Mouse (Mus musculus): ENCODE measurements at regions not wholly inside any gene's neighbourhood (a gene's known extent, or its start where the extent isn't known, plus 50 kb on each side); places are given as distances from the start of the nearest gene placed in this dataset.

- no peak for DNase-seq (ENCODE audit: low read depth)
These were observed 1944.6 kb upstream of the Lrrc6 start for GRCm38 (mm10) chr15:68445341-68445740.

DNA sequence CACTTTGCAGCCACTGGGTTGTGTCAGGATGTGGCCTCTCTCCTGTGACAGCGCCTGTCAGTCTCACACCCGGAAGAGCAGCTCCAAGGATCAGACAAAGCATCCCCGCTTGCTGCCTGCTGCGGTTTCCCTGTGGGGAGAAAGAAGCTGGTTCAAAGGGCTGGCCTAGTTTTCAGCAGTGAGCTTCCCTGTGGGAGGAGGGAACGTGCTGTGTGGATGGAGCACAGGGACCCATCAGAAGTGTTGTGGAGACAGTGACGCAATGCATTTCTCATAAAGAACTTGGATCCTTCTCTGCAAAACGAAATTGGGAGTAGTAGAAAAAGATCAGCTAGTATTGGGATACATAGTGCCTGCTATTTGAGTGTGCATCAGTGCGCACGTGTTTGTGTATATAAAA lies 1939.9 kb upstream of the Lrrc6 start:
- DNase-seq (ENCODE audit: low read depth), result no peak

DNA sequence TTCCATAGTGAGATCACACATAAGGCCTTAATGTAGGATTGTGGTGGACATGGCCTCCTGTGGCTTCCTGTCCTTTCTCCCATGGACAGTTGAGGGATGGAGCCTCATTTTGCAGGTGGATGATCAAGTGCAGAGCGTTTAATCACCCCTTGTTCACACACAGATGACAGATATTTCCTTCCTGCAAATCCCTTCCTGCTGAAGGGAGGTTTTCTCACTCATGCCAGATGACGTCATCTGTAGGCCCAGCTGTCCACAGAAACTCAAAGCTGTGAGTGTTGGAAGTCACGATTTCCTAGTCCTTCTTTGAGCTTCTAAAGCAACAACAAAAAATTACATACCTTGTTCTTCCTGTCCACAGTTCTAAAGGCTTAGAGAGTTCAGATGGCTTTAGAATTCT lies 1935.3 kb upstream of the Lrrc6 start:
- no peak for DNase-seq (ENCODE audit: low read depth)

DNA sequence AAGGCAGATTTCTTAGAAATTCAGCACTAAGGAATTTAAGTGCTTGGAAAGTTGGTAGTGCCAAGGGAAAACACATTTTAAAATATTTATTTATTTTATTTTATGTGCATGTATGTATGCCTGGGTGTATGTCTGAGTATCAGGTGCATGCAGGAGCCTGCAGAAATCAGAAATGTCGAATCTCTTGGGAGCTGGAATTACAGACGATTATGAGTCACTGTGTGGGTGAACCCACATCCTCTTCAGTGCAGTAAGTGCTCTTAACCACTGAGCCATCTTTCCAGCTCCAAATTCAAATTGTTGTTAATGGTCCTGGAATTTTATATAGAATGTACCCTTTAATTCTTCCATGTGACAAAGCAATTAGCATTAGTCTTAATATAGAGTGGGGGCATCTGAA lies 1930.5 kb upstream of the Lrrc6 start:
- DNase-seq (ENCODE audit: low read depth), result no peak

DNA sequence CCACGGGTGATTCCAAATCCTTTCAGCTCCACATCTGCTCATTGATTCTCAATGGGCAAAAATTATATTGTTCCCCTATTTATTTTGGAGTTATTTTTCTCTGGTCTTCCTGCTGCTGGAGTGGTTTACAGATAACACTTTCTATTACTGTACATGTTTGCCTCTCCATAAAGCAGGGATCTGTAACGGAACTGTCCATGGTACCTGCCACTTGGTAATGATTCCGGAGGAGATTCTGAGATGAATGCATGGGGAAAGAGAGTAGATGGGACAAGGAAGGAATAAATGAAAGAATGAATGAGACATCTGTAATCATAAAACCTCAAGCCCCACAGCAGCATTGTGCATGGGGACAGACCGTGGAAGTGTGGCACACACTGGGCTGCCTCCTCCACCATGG lies 1929.8 kb upstream of the Lrrc6 start:
- no peak for DNase-seq (ENCODE audit: low read depth)

GRCm38 (mm10) chr15:68428444-68429228 lies 1927.9 kb upstream of the Lrrc6 start:
- DNase-seq (ENCODE audit: low read depth), result no peak

GRCm38 (mm10) chr15:68417142-68417541 lies 1916.4 kb upstream of the Lrrc6 start:
- no peak for DNase-seq (ENCODE audit: low read depth)

- peak; percentile 13 for DNase-seq (ENCODE audit: low read depth)
These were observed 1914.8 kb upstream of the Lrrc6 start for GRCm38 (mm10) chr15:68415401-68415925.

- DNase-seq (ENCODE audit: low read depth), result no peak
These were observed 1913.3 kb upstream of the Lrrc6 start for GRCm38 (mm10) chr15:68414047-68414446.

- no peak for DNase-seq (ENCODE audit: low read depth)
These were observed 1912.0 kb upstream of the Lrrc6 start for GRCm38 (mm10) chr15:68412697-68413096.

GRCm38 (mm10) chr15:68412156-68412555 lies 1911.4 kb upstream of the Lrrc6 start:
- no peak for DNase-seq (ENCODE audit: low read depth)

GRCm38 (mm10) chr15:68403554-68404070 lies 1902.9 kb upstream of the Lrrc6 start:
- no peak for DNase-seq (ENCODE audit: low read depth)

DNA sequence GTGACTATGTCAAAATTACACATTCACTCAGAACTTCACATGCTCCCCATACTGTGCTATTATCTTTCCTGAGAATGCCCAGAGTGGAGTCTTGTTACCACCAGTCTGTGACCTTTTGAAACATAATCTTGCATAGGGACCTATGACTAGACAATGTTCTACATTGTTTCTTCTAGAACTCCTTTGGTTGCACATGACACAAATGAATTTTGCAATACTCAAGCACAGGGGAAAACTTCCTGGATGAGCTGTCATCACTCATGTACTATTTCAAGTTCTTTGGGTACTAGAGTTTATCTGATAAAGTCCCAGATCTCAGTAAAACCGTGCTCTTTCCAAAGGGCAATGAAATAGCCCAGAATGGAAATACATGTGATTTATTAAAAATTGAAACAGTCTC lies 1901.0 kb upstream of the Lrrc6 start:
- DNase-seq (ENCODE audit: low read depth), result no peak

- DNase-seq (ENCODE audit: low read depth), result no peak
These were observed 1900.3 kb upstream of the Lrrc6 start for GRCm38 (mm10) chr15:68401006-68401405.

DNA sequence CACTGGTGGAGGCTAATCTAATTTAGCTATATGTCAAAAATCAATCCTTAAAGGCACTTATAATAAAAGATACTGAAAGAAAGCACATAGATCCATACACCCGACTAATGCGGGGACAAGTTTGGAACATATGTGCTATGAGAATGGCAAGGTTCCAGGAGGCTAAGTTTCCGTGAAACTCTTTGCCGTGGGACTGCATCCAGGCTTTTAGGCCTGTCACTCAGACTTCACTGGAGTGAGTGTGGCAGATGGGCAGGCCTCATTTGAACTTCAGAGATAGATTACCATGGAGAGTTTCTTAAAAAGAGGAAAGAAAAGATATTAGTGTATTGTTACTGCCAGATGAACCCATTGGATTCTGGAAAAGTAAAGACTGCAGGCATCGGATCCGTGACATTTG lies 1895.9 kb upstream of the Lrrc6 start:
- no peak for DNase-seq (ENCODE audit: low read depth)

DNA sequence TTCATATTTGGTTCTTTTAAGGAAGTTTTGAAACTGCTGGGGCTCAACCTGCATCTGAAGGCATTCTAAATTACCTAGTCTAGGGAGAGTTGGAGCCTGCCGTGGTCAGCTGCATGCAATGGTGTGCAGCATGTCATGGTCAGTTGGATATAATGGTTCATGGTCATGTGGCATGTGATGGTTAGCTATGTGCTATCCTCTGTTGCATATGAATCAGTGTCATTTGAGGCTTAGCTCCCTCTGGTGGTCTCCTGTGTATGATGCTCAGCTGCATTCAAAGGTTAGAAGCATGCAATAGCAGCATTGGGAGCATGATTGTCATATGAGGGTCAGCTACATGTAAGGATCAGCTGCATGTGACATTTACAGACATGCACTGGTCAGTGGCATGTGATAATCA lies 1894.0 kb upstream of the Lrrc6 start:
- DNase-seq (ENCODE audit: low read depth), result no peak

- no peak for DNase-seq (ENCODE audit: low read depth)
These were observed 1893.4 kb upstream of the Lrrc6 start for GRCm38 (mm10) chr15:68394157-68394556.

DNA sequence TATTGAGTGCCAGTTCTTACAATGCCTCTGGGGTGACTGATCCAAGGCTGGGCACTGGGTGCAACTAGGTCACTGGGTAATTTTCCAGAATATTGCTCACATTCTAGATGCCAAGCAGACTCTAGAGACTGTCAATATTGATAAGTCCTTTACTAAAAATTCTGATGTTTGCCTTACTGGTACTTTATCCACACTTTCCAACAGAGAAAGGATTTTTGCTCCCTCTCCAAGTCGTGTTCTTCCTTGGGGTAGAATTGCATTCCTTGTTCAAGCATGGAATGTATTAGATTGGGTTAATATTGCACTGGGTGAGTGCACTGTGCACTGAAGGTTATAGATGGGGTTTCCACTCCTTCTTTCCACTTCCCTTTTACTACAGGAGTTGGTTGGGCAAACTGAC lies 1891.0 kb upstream of the Lrrc6 start:
- DNase-seq (ENCODE audit: low read depth), result no peak

- DNase-seq (ENCODE audit: low read depth), result no peak
These were observed 1889.1 kb upstream of the Lrrc6 start for GRCm38 (mm10) chr15:68389855-68390254.

DNA sequence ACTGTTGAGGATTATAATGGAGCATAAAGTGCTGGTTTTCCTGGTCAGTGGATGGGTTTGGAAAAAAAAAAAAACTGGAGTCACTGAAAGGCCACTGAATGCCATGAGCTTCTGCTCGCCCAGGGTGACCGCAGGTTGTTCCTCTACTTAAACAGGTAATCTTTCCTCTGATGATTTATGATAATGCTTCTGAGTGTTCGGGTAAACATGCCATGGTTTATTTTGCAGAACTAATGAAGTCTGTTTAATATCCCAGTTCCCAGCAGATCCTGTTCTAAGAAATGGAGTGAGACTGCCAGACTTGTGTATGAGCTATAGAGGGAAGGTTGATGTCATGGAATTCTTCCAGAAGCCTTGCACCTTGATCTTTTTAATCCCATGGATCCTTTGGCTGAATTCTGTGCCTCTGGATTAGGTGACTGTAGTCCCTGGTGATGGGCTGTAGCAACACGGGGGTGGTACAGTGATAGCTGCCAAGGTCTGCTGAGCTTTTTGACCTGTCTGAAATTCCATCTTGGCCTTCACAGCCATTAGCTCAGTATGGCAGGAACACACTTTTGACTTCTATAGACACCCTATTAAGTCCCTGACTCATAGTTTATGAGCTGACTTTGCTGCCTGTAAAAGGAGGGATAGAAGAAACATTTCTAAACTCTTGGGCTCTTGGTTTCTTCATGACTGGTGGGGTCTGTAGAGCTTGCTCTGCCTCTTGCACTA lies 1886.8 kb upstream of the Lrrc6 start:
- DNase-seq (ENCODE audit: low read depth), result no peak

DNA sequence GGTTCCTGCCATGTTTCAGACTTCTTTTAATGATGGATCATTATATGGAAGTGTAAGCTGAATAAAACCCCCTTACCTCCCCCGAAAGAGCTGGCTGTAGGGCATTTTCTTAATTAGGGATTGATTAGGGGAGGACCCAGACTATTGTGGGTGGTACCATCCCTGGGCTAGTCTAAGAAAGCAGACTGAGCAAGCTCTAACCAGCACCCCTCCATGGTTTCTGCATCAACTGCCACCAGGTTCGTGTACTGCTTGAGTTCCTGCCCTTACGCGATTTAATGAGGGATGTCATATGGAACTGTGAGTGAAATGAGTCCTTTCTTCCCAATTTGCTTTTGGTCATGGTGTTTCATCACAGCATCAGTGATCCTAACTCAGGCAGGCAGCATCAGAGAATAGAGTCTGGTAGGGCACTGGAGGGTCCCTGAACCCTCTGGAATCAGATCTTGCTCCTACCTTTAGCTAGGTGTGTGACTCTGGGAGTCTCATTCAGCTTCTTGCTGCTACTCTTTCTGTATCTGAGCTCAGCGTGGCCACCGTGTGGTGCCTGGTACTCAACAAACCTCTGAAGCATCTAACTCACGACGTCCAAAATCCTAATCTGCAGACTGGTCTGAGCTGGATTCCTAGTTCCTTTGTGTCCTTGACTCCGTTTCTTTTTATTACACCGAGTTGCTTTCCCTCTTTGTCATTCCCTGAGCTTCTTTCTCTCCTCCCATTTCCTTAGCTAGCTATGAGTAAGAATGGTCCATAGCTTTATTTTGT lies 1884.0 kb upstream of the Lrrc6 start:
- no peak for DNase-seq (ENCODE audit: low read depth)

- DNase-seq (ENCODE audit: low read depth), result no peak
These were observed 1874.5 kb upstream of the Lrrc6 start for GRCm38 (mm10) chr15:68375166-68375565.

Measured in c-Kit-positive CD71-positive TER-119-negative erythroid progenitor cells, embryonic 14.5 days (primary cell).